Mouse (Mus musculus) cerebellum, adult 18-20 months (tissue): ENCODE data around the gene Fam210b.
"Not testable (repeated sequence)": the region's sequence is repeated elsewhere in the genome, so short reads cannot be mapped to it uniquely, and the experiment has no call there.

Experiments used
- DNase-seq, 2 experiments: peaks; one replicate each; pipeline ENCODE4 v3.0.0; 2021

Gene Fam210b

GRCm38 (mm10) chr2:172345258-172345738 is at the start of gene Fam210b:
Gene Fam210b (plus strand): TSS chr2:172345565.
- peak; percentile 94 to 95 for DNase-seq

GRCm38 (mm10) chr2:172298083-172298482 is 47.3 kb upstream of the Fam210b start:
- DNase-seq: no peak

GRCm38 (mm10) chr2:172298542-172298941 is 46.8 kb upstream of the Fam210b start:
- no peak for DNase-seq

- DNase-seq: no peak
Observed at GRCm38 (mm10) chr2:172299126-172299921, 46.0 kb upstream of the Fam210b start.

GRCm38 (mm10) chr2:172302396-172302795 is 43.0 kb upstream of the Fam210b start:
- no peak for DNase-seq

GRCm38 (mm10) chr2:172304118-172304708 is 41.2 kb upstream of the Fam210b start:
- no peak for DNase-seq

GRCm38 (mm10) chr2:172305546-172305945 is 39.8 kb upstream of the Fam210b start:
- DNase-seq: not testable (repeated sequence)

GRCm38 (mm10) chr2:172306544-172306943 is 38.8 kb upstream of the Fam210b start:
- DNase-seq: no peak

- no peak for DNase-seq
Observed at GRCm38 (mm10) chr2:172311731-172312130, 33.6 kb upstream of the Fam210b start.

GRCm38 (mm10) chr2:172320878-172321277 is 24.5 kb upstream of the Fam210b start:
- DNase-seq: no peak

- DNase-seq: no peak
Observed at GRCm38 (mm10) chr2:172328248-172328647, 17.1 kb upstream of the Fam210b start.

GRCm38 (mm10) chr2:172329179-172329578 is 16.2 kb upstream of the Fam210b start:
- DNase-seq: peak; percentile 39 to 53

GRCm38 (mm10) chr2:172338206-172338942 is 7.0 kb upstream of the Fam210b start:
- no peak for DNase-seq

GRCm38 (mm10) chr2:172340936-172341335 is 4.4 kb upstream of the Fam210b start:
- DNase-seq: no peak

- DNase-seq: no peak
Observed at GRCm38 (mm10) chr2:172341606-172342005, 3.8 kb upstream of the Fam210b start.

GRCm38 (mm10) chr2:172343751-172344150 is 1.6 kb upstream of the Fam210b start:
- no peak for DNase-seq

GRCm38 (mm10) chr2:172344669-172345068 is 696 bp upstream of the Fam210b start:
- no peak for DNase-seq

GRCm38 (mm10) chr2:172346034-172346929 is 917 bp downstream of the Fam210b start:
- peak; percentile 56 to 62 for DNase-seq

- no peak for DNase-seq
Observed at GRCm38 (mm10) chr2:172346933-172347611, 1.7 kb downstream of the Fam210b start.

- DNase-seq: no peak
Observed at GRCm38 (mm10) chr2:172348297-172348950, 3.1 kb downstream of the Fam210b start.

GRCm38 (mm10) chr2:172349776-172350175 is 4.4 kb downstream of the Fam210b start:
- DNase-seq: no peak
